ENCODE assay signal across 16 mouse cellular contexts in genomic region chr1:126679348-126679747, GRCm38 (mm10).
"Had no signal": no experiment of that assay in that cellular context is flagged by ENCODE, and none has a peak within 500 bp of the region (broad histone marks: within the 10 kb centered on the region; RNA-seq: fewer than 3 reads in every experiment).

No protein-coding gene starts in this region.

- H3K9me3 ChIP-seq: neural tube, embryonic 13.5 days; neural tube, embryonic 15.5 days; stomach, embryonic 15.5 days had no signal

- H3K27me3 ChIP-seq: neural tube, embryonic 13.5 days; neural tube, embryonic 15.5 days; stomach, embryonic 15.5 days had no signal

- H3K4me2 ChIP-seq: neural tube, embryonic 13.5 days; neural tube, embryonic 15.5 days; stomach, embryonic 15.5 days had no signal

- DNase-seq: retina, postnatal 1 day; right cerebral cortex, adult 18-20 months; right cerebral cortex, postnatal 14 days; right cerebral cortex, postnatal 25 days; right cerebral cortex, postnatal 4 days; spleen, adult 18-20 months; thymus, adult 18-20 months; thymus, adult 2 months; thymus, postnatal 14 days; thymus, postnatal 25 days; thymus, postnatal 36 days; thymus, postnatal 4 days had no signal

- H3K4me3 ChIP-seq: neural tube, embryonic 13.5 days; neural tube, embryonic 15.5 days; stomach, embryonic 15.5 days had no signal

- H3K9ac ChIP-seq: neural tube, embryonic 13.5 days; neural tube, embryonic 15.5 days; stomach, embryonic 15.5 days had no signal

- H3K36me3 ChIP-seq: neural tube, embryonic 13.5 days; neural tube, embryonic 15.5 days; stomach, embryonic 15.5 days had no signal

- H3K27ac ChIP-seq: neural tube, embryonic 13.5 days; neural tube, embryonic 15.5 days; stomach, embryonic 15.5 days; stomach, postnatal 0 days had no signal
